Mouse (Mus musculus) MEL (cell line): ENCODE measurements around the gene Inpp5a. TPM values are rescaled to one million over a fixed set of nuclear protein-coding genes. Genes with fewer than 3 reads are reported as not detected.

ENCODE experiments used
- DNase-seq: peaks from one replicate; pipeline ENCODE4 v3.0.0; 2011; ENCODE audit warnings: low read depth, low spot score
- H3K27ac ChIP-seq: 2 replicates; pipeline ENCODE4 v1.5.1; 2012; ENCODE audit warnings: low read depth, mild to moderate bottlenecking, control low read depth, low read length, moderate library complexity; ENCODE audit not compliant: control insufficient read depth
- H3K27me3 ChIP-seq, 2 experiments: fragments of 150-350 bp in 1 of 2; sonication (generic) in 1 of 2; 2 replicates each; pipeline ENCODE4 v1.6.1; 2012; ENCODE audit warnings: low read length in 2 of 2, mild to moderate bottlenecking in 2 of 2, improper control_type of control experiment in 1 of 2, moderate library complexity in 1 of 2; ENCODE audit not compliant: insufficient read depth in 2 of 2, control insufficient read depth in 1 of 2
- H3K36me3 ChIP-seq, 2 experiments: 2 replicates each; pipeline ENCODE4 v1.6.1; 2012 to 2014; ENCODE audit warnings: low read length in 2 of 2, improper control_type of control experiment in 1 of 2, inconsistent platforms in 1 of 2, mild to moderate bottlenecking in 1 of 2; ENCODE audit not compliant: insufficient read depth in 2 of 2, control insufficient read depth in 1 of 2
- H3K4me1 ChIP-seq, 2 experiments: fragments of 150-350 bp in 1 of 2; sonication (generic) in 1 of 2; 2 replicates each; pipeline ENCODE4 v1.6.1; 2012; ENCODE audit warnings: low read length in 2 of 2, improper control_type of control experiment in 1 of 2, mild to moderate bottlenecking in 1 of 2; ENCODE audit not compliant: insufficient read depth in 2 of 2, control insufficient read depth in 1 of 2
- H3K4me3 ChIP-seq, 2 experiments: fragments of 150-350 bp in 1 of 2; sonication (generic) in 1 of 2; 2 replicates each; pipeline ENCODE4 v1.5.1; 2012; ENCODE audit warnings: low read depth in 2 of 2, low read length in 2 of 2, mild to moderate bottlenecking in 2 of 2, moderate library complexity in 2 of 2, control low read depth in 1 of 2, improper control_type of control experiment in 1 of 2; ENCODE audit not compliant: control insufficient read depth in 1 of 2, insufficient read depth in 1 of 2
- H3K79me2 ChIP-seq: 2 replicates; pipeline ENCODE4 v1.6.1; 2012; ENCODE audit warnings: mild to moderate bottlenecking, low read length, moderate library complexity; ENCODE audit not compliant: control insufficient read depth, poor library complexity, insufficient read depth
- H3K9ac ChIP-seq: 2 replicates; pipeline ENCODE4 v1.6.1; 2012; ENCODE audit warnings: low read depth, mild to moderate bottlenecking, control low read depth, low read length, moderate library complexity; ENCODE audit not compliant: control insufficient read depth, poor library complexity, severe bottlenecking
- H3K9me3 ChIP-seq: fragments of 150-350 bp; sonication (generic); replicated peaks from 2 replicates; pipeline ENCODE4 v1.6.1; 2012; ENCODE audit warnings: mild to moderate bottlenecking, low read length, improper control_type of control experiment, moderate library complexity; ENCODE audit not compliant: insufficient read depth
- BHLHE40 ChIP-seq: IDR thresholded peaks from 2 replicates; pipeline ENCODE4 v1.6.1; 2012; ENCODE audit warnings: low read depth, mild to moderate bottlenecking, inconsistent platforms, low read length, improper control_type of control experiment, borderline replicate concordance
- CHD1 ChIP-seq: IDR thresholded peaks from 2 replicates; pipeline ENCODE4 v1.6.1; 2012; ENCODE audit warnings: low read depth, mild to moderate bottlenecking, inconsistent platforms, low read length, improper control_type of control experiment
- CHD2 ChIP-seq: IDR thresholded peaks from 2 replicates; pipeline ENCODE4 v1.6.1; 2011; ENCODE audit warnings: low read length, improper control_type of control experiment
- CTCF ChIP-seq, 3 experiments: IDR thresholded peaks in 2 of 3; conservative IDR thresholded peaks in 1 of 3; 2 replicates each; pipeline ENCODE4 v1.5.1; 2011 to 2012; ENCODE audit warnings: low read length in 3 of 3, low read depth in 2 of 3, mild to moderate bottlenecking in 2 of 3, improper control_type of control experiment in 1 of 3, inconsistent platforms in 1 of 3, mixed read lengths in 1 of 3, moderate library complexity in 1 of 3; ENCODE audit not compliant: control insufficient read depth in 1 of 3, insufficient read depth in 1 of 3, poor library complexity in 1 of 3, severe bottlenecking in 1 of 3
- E2F4 ChIP-seq: IDR thresholded peaks from 2 replicates; pipeline ENCODE4 v1.6.1; 2011; ENCODE audit warnings: low read depth, low read length, improper control_type of control experiment, borderline replicate concordance
- ELF1 ChIP-seq: IDR thresholded peaks from 2 replicates; pipeline ENCODE4 v1.6.1; 2014; ENCODE audit warnings: low read depth, mild to moderate bottlenecking, inconsistent platforms, low read length, improper control_type of control experiment, moderate library complexity
- GATA1 ChIP-seq: IDR thresholded peaks from 2 replicates; pipeline ENCODE4 v1.6.1; 2011; ENCODE audit warnings: low read depth, low read length, improper control_type of control experiment
- JUND ChIP-seq: IDR thresholded peaks from 2 replicates; pipeline ENCODE4 v1.6.1; 2011; ENCODE audit warnings: low read depth, mild to moderate bottlenecking, improper control_type of control experiment, low read length
- KAT2A ChIP-seq: conservative IDR thresholded peaks from 2 replicates; pipeline ENCODE4 v1.6.1; 2012; ENCODE audit warnings: low read depth, low read length, improper control_type of control experiment, inconsistent platforms
- MAX ChIP-seq: IDR thresholded peaks from 2 replicates; pipeline ENCODE4 v1.6.1; 2011; ENCODE audit warnings: low read length, improper control_type of control experiment
- MAZ ChIP-seq: IDR thresholded peaks from 2 replicates; pipeline ENCODE4 v1.6.1; 2012; ENCODE audit warnings: low read depth, mild to moderate bottlenecking, inconsistent platforms, low read length, improper control_type of control experiment
- MEF2A ChIP-seq: IDR thresholded peaks from 2 replicates; pipeline ENCODE4 v1.6.1; 2014; ENCODE audit warnings: low read depth, mild to moderate bottlenecking, inconsistent platforms, low read length, improper control_type of control experiment; ENCODE audit not compliant: poor library complexity, insufficient replicate concordance, severe bottlenecking; ENCODE audit errors: extremely low read depth
- MYB ChIP-seq: IDR thresholded peaks from 2 replicates; pipeline ENCODE4 v1.6.1; 2011; ENCODE audit warnings: mild to moderate bottlenecking, low read depth, low read length, improper control_type of control experiment
- MYC ChIP-seq: IDR thresholded peaks from 2 replicates; pipeline ENCODE4 v1.6.1; 2011; ENCODE audit warnings: low read depth, mild to moderate bottlenecking, low read length, improper control_type of control experiment, moderate library complexity
- NRF1 ChIP-seq: IDR thresholded peaks from 2 replicates; pipeline ENCODE4 v1.6.1; 2014; ENCODE audit warnings: low read depth, mild to moderate bottlenecking, inconsistent platforms, low read length, improper control_type of control experiment, moderate library complexity; ENCODE audit not compliant: poor library complexity, insufficient read depth, severe bottlenecking
- POLR2A ChIP-seq, 2 experiments: IDR thresholded peaks; 2 replicates each; pipeline ENCODE4 v1.6.1; 2011 to 2012; ENCODE audit warnings: low read length in 2 of 2, mild to moderate bottlenecking in 2 of 2, control low read depth in 1 of 2, improper control_type of control experiment in 1 of 2, low read depth in 1 of 2, moderate library complexity in 1 of 2; ENCODE audit not compliant: control insufficient read depth in 1 of 2, insufficient read depth in 1 of 2, poor library complexity in 1 of 2
- POLR2AphosphoS5 ChIP-seq: IDR thresholded peaks from 2 replicates; pipeline ENCODE4 v1.6.1; 2012; ENCODE audit warnings: low read depth, borderline replicate concordance, mild to moderate bottlenecking, inconsistent platforms, low read length, moderate library complexity, mixed read lengths
- SIN3A ChIP-seq: IDR thresholded peaks from 2 replicates; pipeline ENCODE4 v1.6.1; 2012; ENCODE audit warnings: low read length, improper control_type of control experiment, inconsistent platforms
- TAL1 ChIP-seq: IDR thresholded peaks from 2 replicates; pipeline ENCODE4 v1.6.1; 2012; ENCODE audit warnings: mild to moderate bottlenecking, inconsistent platforms, low read length, moderate library complexity, mixed read lengths
- TBP ChIP-seq: IDR thresholded peaks from 2 replicates; pipeline ENCODE4 v1.8.0; 2011; ENCODE audit warnings: low read depth, low read length, improper control_type of control experiment
- USF1 ChIP-seq: IDR thresholded peaks from 2 replicates; pipeline ENCODE4 v1.6.1; 2014; ENCODE audit warnings: low read depth, mild to moderate bottlenecking, inconsistent platforms, low read length, improper control_type of control experiment, moderate library complexity
- USF2 ChIP-seq, 2 experiments: IDR thresholded peaks; 2 replicates each; pipeline ENCODE4 v1.6.1; 2011 to 2012; ENCODE audit warnings: improper control_type of control experiment in 2 of 2, low read length in 2 of 2, borderline replicate concordance in 1 of 2, inconsistent platforms in 1 of 2, low read depth in 1 of 2, mild to moderate bottlenecking in 1 of 2; ENCODE audit not compliant: insufficient read depth in 1 of 2
- ZC3H11A ChIP-seq: IDR thresholded peaks from 2 replicates; pipeline ENCODE4 v1.6.1; 2012; ENCODE audit warnings: low read depth, mild to moderate bottlenecking, inconsistent platforms, low read length, improper control_type of control experiment
- ZKSCAN1 ChIP-seq: IDR thresholded peaks from 2 replicates; pipeline ENCODE4 v1.6.1; 2012; ENCODE audit warnings: low read depth, mild to moderate bottlenecking, inconsistent platforms, low read length, improper control_type of control experiment, moderate library complexity
- ZNF384 ChIP-seq: IDR thresholded peaks from 2 replicates; pipeline ENCODE4 v1.6.1; 2012; ENCODE audit warnings: low read depth, mild to moderate bottlenecking, inconsistent platforms, low read length, improper control_type of control experiment
- polyA plus RNA-seq, 2 experiments: library from polyadenylated mRNA; stranded (reverse) in 1 of 2; unstranded in 1 of 2; fragments of >175 nt in 1 of 2; fragments of >200 nt in 1 of 2; gene quantifications; 2 replicates each; pipeline versions ENCODE4 v1.2.1 to v1.2.4; 2012; ENCODE audit warnings: low replicate concordance in 2 of 2, low read depth in 1 of 2; ENCODE audit not compliant: insufficient read length in 2 of 2, insufficient read depth in 1 of 2, missing spikeins in 1 of 2
- total RNA-seq: library from RNA; depleted of rRNA; stranded (reverse); fragments of 300-350 nt; gene quantifications from 2 replicates; pipeline ENCODE4 v1.2.3, GENCODE M21; 2012

Gene Inpp5a
- total and polyA plus RNA-seq, 3 experiments: 5.7 to 14.4 TPM; not detected in 1

- TF ChIP-seq ZC3H11A: no peak
- no peak for TF ChIP-seq CHD2
- TF ChIP-seq MAX: no peak
- no peak for TF ChIP-seq TBP
- TF ChIP-seq E2F4: no peak
- no peak for TF ChIP-seq MYC
- TF ChIP-seq USF2 (IDR thresholded peaks at IDR 0.05; ENCODE audit: borderline replicate concordance in 1 of 2, insufficient read depth in 1 of 2, low read depth in 1 of 2, low read length in 2 of 2): no peak
- TF ChIP-seq KAT2A: no peak
- TF ChIP-seq POLR2A (IDR thresholded peaks at IDR 0.05; ENCODE audit: control insufficient read depth in 1 of 2, insufficient read depth in 1 of 2, low read depth in 1 of 2, low read length in 2 of 2, poor library complexity in 1 of 2): no peak
- no peak for TF ChIP-seq GATA1
- no peak for TF ChIP-seq ELF1
- no peak overlapping the region for H3K27ac ChIP-seq
Measured at GRCm38 (mm10) chr7:139565998-139566397, 177.1 kb downstream of the Inpp5a start.

GRCm38 (mm10) chr7:139566533-139566932 lies 177.6 kb downstream of the Inpp5a start:
- DNase-seq: no peak
- H3K4me3 ChIP-seq: no peak overlapping the region
- no peak overlapping the region for H3K27ac ChIP-seq
- H3K27me3 ChIP-seq: no peaks in the 10 kb centered on the region
- TF ChIP-seq MYB: no peak
- TF ChIP-seq POLR2A (IDR thresholded peaks at IDR 0.05; ENCODE audit: control insufficient read depth in 1 of 2, insufficient read depth in 1 of 2, low read depth in 1 of 2, low read length in 2 of 2, poor library complexity in 1 of 2): no peak
- TF ChIP-seq POLR2AphosphoS5: no peak
- TF ChIP-seq ZNF384: no peak
- no peak for TF ChIP-seq USF1
- no peak for TF ChIP-seq ZKSCAN1
- TF ChIP-seq CHD2: no peak
- no peak for TF ChIP-seq SIN3A
- TF ChIP-seq ZC3H11A: no peak
- no peak for TF ChIP-seq ELF1
- no peak for TF ChIP-seq CTCF (IDR thresholded peaks at IDR 0.05 in 2 of 3, conservative IDR thresholded peaks at IDR 0.05 in 1 of 3; ENCODE audit: control insufficient read depth in 1 of 3, insufficient read depth in 1 of 3, low read depth in 2 of 3, low read length in 3 of 3, poor library complexity in 1 of 3, severe bottlenecking in 1 of 3)
- TF ChIP-seq KAT2A: no peak
- TF ChIP-seq TAL1: no peak
- TF ChIP-seq BHLHE40: no peak
- TF ChIP-seq CHD1: no peak
- TF ChIP-seq MEF2A: no peak
- TF ChIP-seq MAZ: no peak
- TF ChIP-seq NRF1: no peak
- TF ChIP-seq JUND: no peak
- TF ChIP-seq USF2 (IDR thresholded peaks at IDR 0.05; ENCODE audit: borderline replicate concordance in 1 of 2, insufficient read depth in 1 of 2, low read depth in 1 of 2, low read length in 2 of 2): no peak
- H3K9me3 ChIP-seq: no peaks in the 10 kb centered on the region
- H3K9ac ChIP-seq: no peak overlapping the region
- no peaks in the 10 kb centered on the region for H3K36me3 ChIP-seq
- no peaks in the 10 kb centered on the region for H3K79me2 ChIP-seq
- no peaks in the 10 kb centered on the region for H3K4me1 ChIP-seq

More at GRCm38 (mm10) chr7:139565998-139566397, 177.1 kb downstream of the Inpp5a start:
- Histone ChIP-seq H3K4me1 (no peaks in the 10 kb centered on the region), H3K9me3 (no peaks in the 10 kb centered on the region), H3K27me3 (no peaks in the 10 kb centered on the region), H3K4me3 (no peak overlapping the region), H3K36me3 (no peaks in the 10 kb centered on the region), H3K79me2 (no peaks in the 10 kb centered on the region), H3K9ac (no peak overlapping the region)
- DNase-seq: peak; percentile 33
